Mouse (Mus musculus): ENCODE measurements around the gene Tex14. TPM values are rescaled to one million over a fixed set of nuclear protein-coding genes. Genes with fewer than 3 reads are reported as not detected.
"Not testable (repeated sequence)": the region's sequence is repeated elsewhere in the genome, so short reads cannot be mapped to it uniquely, and the experiment has no call there.

The Tex14 gene
- total and polyA plus RNA-seq, 3 experiments: 0.42 TPM; not detected in 1

DNA sequence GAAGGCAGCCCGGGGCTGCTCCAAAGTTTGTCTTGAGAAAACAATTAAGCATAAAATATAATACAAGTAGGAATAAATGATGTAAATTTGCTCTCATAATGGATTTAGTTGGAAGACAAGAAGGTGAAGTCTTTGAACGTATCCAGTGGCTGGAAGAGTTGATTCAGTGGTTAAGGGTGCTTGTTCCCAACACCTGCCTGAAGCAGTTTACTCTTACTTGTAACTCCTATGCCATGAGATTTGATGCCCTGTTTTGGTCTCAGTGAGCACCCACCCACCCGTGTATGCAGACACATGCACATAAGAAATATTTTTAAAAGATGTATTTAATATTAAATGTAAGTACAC lies 44.3 kb downstream of the Tex14 start:
- H3K79me2 ChIP-seq (ENCODE audit: control insufficient read depth, insufficient read depth, low read length, poor library complexity): no peaks in the 10 kb centered on the region; the same call in 1 of the 2 replicates
- H3K27ac ChIP-seq (ENCODE audit: control insufficient read depth, low read depth, low read length): peak overlapping the region; percentile 38
- peaks cover 9 to 22% of the 10 kb centered on the region in 2 experiments for H3K4me1 ChIP-seq (ENCODE audit: control insufficient read depth in 1 of 2, insufficient read depth in 2 of 2, low read length in 2 of 2)
- H3K36me3 ChIP-seq (ENCODE audit: control insufficient read depth in 1 of 2, insufficient read depth in 2 of 2, low read length in 2 of 2): peaks cover 0 to 21% of the 10 kb centered on the region in 2 experiments; a peak in 2 of 4 replicates
- no peak overlapping the region for H3K4me3 ChIP-seq (ENCODE audit: control insufficient read depth in 1 of 2, insufficient read depth in 1 of 2, low read depth in 2 of 2, low read length in 2 of 2)
- no peak overlapping the region for H3K9ac ChIP-seq (ENCODE audit: control insufficient read depth, low read depth, low read length, poor library complexity, severe bottlenecking)
- H3K27me3 ChIP-seq (ENCODE audit: control insufficient read depth in 1 of 2, insufficient read depth in 2 of 2, low read length in 2 of 2): no peaks in the 10 kb centered on the region
- no peak for DNase-seq (ENCODE audit: low read depth, low spot score)
- TF ChIP-seq MYB (IDR thresholded peaks at IDR 0.05; ENCODE audit: low read depth, low read length) (no peak), POLR2AphosphoS5 (IDR thresholded peaks at IDR 0.05; ENCODE audit: borderline replicate concordance, low read depth, low read length) (peak; percentile 87; the same call in 1 of the 2 replicates)
- H3K9me3 ChIP-seq (replicated peaks; ENCODE audit: insufficient read depth, low read length): no peaks in the 10 kb centered on the region

DNA sequence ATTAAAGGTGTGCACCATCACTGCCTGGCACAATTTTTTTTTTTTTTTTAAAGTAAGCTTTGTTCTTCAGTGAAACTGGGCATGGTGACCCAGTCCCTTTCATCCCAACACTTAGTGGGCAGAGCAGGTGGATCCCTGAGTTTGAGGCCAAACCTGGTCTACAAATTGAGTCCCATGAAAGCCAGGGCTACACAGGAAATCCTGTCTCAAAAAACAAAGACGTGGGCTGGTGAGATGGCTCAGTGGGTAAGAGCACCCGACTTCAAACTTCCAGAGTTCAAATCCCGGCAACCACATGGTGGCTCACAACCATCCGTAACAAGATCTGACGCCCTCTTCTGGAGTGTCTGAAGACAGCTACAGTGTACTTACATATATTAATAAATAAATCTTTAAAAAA lies 45.0 kb downstream of the Tex14 start:
- not testable (repeated sequence) for H3K4me3 ChIP-seq (ENCODE audit: control insufficient read depth in 1 of 2, insufficient read depth in 1 of 2, low read depth in 2 of 2, low read length in 2 of 2); H3K79me2 ChIP-seq (ENCODE audit: control insufficient read depth, insufficient read depth, low read length, poor library complexity); H3K27ac ChIP-seq (ENCODE audit: control insufficient read depth, low read depth, low read length); H3K9me3 ChIP-seq (replicated peaks; ENCODE audit: insufficient read depth, low read length); H3K27me3 ChIP-seq (ENCODE audit: control insufficient read depth in 1 of 2, insufficient read depth in 2 of 2, low read length in 2 of 2); H3K9ac ChIP-seq (ENCODE audit: control insufficient read depth, low read depth, low read length, poor library complexity, severe bottlenecking)
- peaks cover 0 to 20% of the 10 kb centered on the region in 2 experiments; a peak in 2 of 4 replicates for H3K36me3 ChIP-seq (ENCODE audit: control insufficient read depth in 1 of 2, insufficient read depth in 2 of 2, low read length in 2 of 2)
- H3K4me1 ChIP-seq (ENCODE audit: control insufficient read depth in 1 of 2, insufficient read depth in 2 of 2, low read length in 2 of 2): peaks cover 9 to 24% of the 10 kb centered on the region in 2 experiments
- peak; percentile 59 for DNase-seq (ENCODE audit: low read depth, low spot score)

GRCm38 (mm10) chr11:87452779-87453178 lies 47.9 kb downstream of the Tex14 start:
- not testable (repeated sequence) for H3K79me2 ChIP-seq (ENCODE audit: control insufficient read depth, insufficient read depth, low read length, poor library complexity); H3K27me3 ChIP-seq (ENCODE audit: control insufficient read depth in 1 of 2, insufficient read depth in 2 of 2, low read length in 2 of 2); H3K9me3 ChIP-seq (replicated peaks; ENCODE audit: insufficient read depth, low read length)
- peak; percentile 96 for TF ChIP-seq TBP (IDR thresholded peaks at IDR 0.05; ENCODE audit: low read depth, low read length)
- H3K9ac ChIP-seq (ENCODE audit: control insufficient read depth, low read depth, low read length, poor library complexity, severe bottlenecking): peak overlapping the region; percentile 64
- H3K4me3 ChIP-seq (ENCODE audit: control insufficient read depth in 1 of 2, insufficient read depth in 1 of 2, low read depth in 2 of 2, low read length in 2 of 2): peak overlapping the region; percentile 33 to 46
- peaks cover 7 to 14% of the 10 kb centered on the region in 2 experiments for H3K4me1 ChIP-seq (ENCODE audit: control insufficient read depth in 1 of 2, insufficient read depth in 2 of 2, low read length in 2 of 2)
- H3K27ac ChIP-seq (ENCODE audit: control insufficient read depth, low read depth, low read length): peak overlapping the region; percentile 72
- peak; percentile 68 for DNase-seq (ENCODE audit: low read depth, low spot score)
- peaks cover 0 to 15% of the 10 kb centered on the region in 2 experiments; a peak in 2 of 4 replicates for H3K36me3 ChIP-seq (ENCODE audit: control insufficient read depth in 1 of 2, insufficient read depth in 2 of 2, low read length in 2 of 2)

- H3K27ac ChIP-seq (ENCODE audit: control insufficient read depth, low read depth, low read length): peak overlapping the region; percentile 72
- no peaks in the 10 kb centered on the region for H3K27me3 ChIP-seq (ENCODE audit: control insufficient read depth in 1 of 2, insufficient read depth in 2 of 2, low read length in 2 of 2)
- H3K9ac ChIP-seq (ENCODE audit: control insufficient read depth, low read depth, low read length, poor library complexity, severe bottlenecking): peak overlapping the region; percentile 64
- TF ChIP-seq USF1 (IDR thresholded peaks at IDR 0.05; ENCODE audit: low read depth, low read length): peak; percentile 67
- peak; percentile 70; the same call in 1 of the 2 replicates for TF ChIP-seq MYC (IDR thresholded peaks at IDR 0.05; ENCODE audit: low read depth, low read length)
- TF ChIP-seq HCFC1 (IDR thresholded peaks at IDR 0.05; ENCODE audit: low read depth, low read length): 0 out of 2 replicates have a peak, but pooled peaks have one; percentile 16
- no peak for TF ChIP-seq CHD1 (IDR thresholded peaks at IDR 0.05; ENCODE audit: low read depth, low read length)
- no peak for TF ChIP-seq KAT2A (conservative IDR thresholded peaks at IDR 0.05; ENCODE audit: low read depth, low read length)
- TF ChIP-seq MXI1 (IDR thresholded peaks at IDR 0.05; ENCODE audit: low read depth, low read length): peak; percentile 85
- no peak for TF ChIP-seq BHLHE40 (IDR thresholded peaks at IDR 0.05; ENCODE audit: borderline replicate concordance, low read depth, low read length)
- TF ChIP-seq POLR2A (IDR thresholded peaks at IDR 0.05; ENCODE audit: control insufficient read depth in 1 of 2, insufficient read depth in 1 of 2, low read depth in 1 of 2, low read length in 2 of 2, poor library complexity in 1 of 2): no peak; a peak in 2 of 4 replicates
- TF ChIP-seq MAX (IDR thresholded peaks at IDR 0.05; ENCODE audit: low read length): peak; percentile 79
- TF ChIP-seq TBP (IDR thresholded peaks at IDR 0.05; ENCODE audit: low read depth, low read length): no peak
- TF ChIP-seq SIN3A (IDR thresholded peaks at IDR 0.05; ENCODE audit: low read length): peak; percentile 51
- H3K36me3 ChIP-seq (ENCODE audit: control insufficient read depth in 1 of 2, insufficient read depth in 2 of 2, low read length in 2 of 2): peaks cover 0 to 13% of the 10 kb centered on the region in 2 experiments; a peak in 2 of 4 replicates
- no peaks in the 10 kb centered on the region for H3K9me3 ChIP-seq (replicated peaks; ENCODE audit: insufficient read depth, low read length)
- peak; percentile 64 for DNase-seq (ENCODE audit: low read depth, low spot score)
- peak overlapping the region; percentile 33 to 46 for H3K4me3 ChIP-seq (ENCODE audit: control insufficient read depth in 1 of 2, insufficient read depth in 1 of 2, low read depth in 2 of 2, low read length in 2 of 2)
- H3K79me2 ChIP-seq (ENCODE audit: control insufficient read depth, insufficient read depth, low read length, poor library complexity): no peaks in the 10 kb centered on the region
- peaks cover 6 to 13% of the 10 kb centered on the region in 2 experiments for H3K4me1 ChIP-seq (ENCODE audit: control insufficient read depth in 1 of 2, insufficient read depth in 2 of 2, low read length in 2 of 2)
These were observed 48.6 kb downstream of the Tex14 start for GRCm38 (mm10) chr11:87453216-87454034.
